Mouse (Mus musculus): ENCODE measurements around the gene Cpt2. TPM values are rescaled to one million over a fixed set of nuclear protein-coding genes. Genes with fewer than 3 reads are reported as not detected.
A peak's percentile ranks its signal among the peaks of the same experiment; 100 is the strongest.

Gene Cpt2
- total RNA-seq (2014; fragmentation: Nextera tagmentation) (48.6 and 51.8 TPM in 2 replicates), total RNA-seq (2017) (25.6 and 44.4 TPM in 2 replicates)

DNA sequence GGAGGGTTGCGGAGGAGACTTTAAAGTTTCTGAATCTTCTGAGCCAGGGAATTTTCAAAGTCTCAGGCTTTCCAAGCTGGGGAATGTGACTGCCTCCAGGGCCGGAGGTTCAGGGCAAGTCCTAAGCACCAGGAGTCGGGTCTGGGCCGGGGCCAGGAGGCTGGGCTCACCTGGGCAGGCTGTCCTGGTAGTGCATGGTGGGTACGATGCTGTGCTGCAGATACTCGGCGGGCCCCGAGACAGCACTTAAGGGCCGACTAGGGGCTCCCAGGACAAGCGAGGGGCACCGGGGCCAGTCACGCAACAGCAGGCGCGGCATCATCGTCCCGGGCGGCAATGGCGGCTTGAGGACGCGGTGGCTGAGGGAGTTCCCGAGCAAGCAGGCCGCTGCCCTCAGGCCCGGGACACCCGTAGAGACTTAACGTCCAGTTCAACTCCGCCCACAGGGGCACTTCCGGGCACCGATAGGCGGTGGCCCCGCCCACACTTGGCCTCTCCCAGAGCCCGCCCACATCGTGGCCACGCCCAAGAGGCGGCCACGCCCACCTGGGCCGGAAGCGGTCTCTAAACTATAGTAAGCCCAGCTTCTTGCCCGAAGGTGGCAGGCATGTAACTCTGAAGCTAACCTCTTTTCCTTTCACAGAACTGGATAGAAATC lies at the start of gene Cpt2:
Gene Cpt2 (minus strand): TSS at position 466 of the 658 bp plus-strand sequence.
- ATAC-seq (replicated peaks; ENCODE audit: low FRiP score, low TSS enrichment, poor library complexity, severe bottlenecking), result peak; percentile 92

DNA sequence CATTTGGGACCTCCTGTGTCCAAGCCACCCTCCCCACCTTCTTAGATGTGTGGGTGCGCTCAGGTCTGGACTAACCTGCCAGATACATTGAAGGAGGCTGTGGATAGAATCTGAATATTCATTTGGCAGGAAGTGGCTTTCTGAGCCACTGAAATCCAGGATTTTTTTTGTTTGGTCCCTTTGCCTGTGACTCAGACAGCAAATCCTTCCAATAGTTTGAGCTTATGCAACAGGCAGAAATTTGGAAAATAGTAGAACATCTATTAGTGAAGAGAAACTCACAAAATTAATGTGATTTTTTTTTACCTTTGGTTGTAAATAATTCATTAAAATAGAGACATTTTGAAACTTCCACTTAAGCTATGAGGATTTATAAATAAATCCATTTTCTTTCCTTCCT lies 47.8 kb upstream of the Cpt2 start:
- ATAC-seq (replicated peaks; ENCODE audit: low FRiP score, low TSS enrichment, poor library complexity, severe bottlenecking), result no peak

GRCm38 (mm10) chr4:107969781-107970180 lies 46.4 kb upstream of the Cpt2 start:
- no peak for ATAC-seq (replicated peaks; ENCODE audit: low FRiP score, low TSS enrichment, poor library complexity, severe bottlenecking)

GRCm38 (mm10) chr4:107967966-107968682 lies 44.7 kb upstream of the Cpt2 start, which contains the start of gene Slc1a7:
Gene Slc1a7, plus strand, starts transcription at chr4:107968332.
- ATAC-seq (replicated peaks; ENCODE audit: low FRiP score, low TSS enrichment, poor library complexity, severe bottlenecking), result no peak

GRCm38 (mm10) chr4:107966416-107967109 lies 43.2 kb upstream of the Cpt2 start:
- ATAC-seq (replicated peaks; ENCODE audit: low FRiP score, low TSS enrichment, poor library complexity, severe bottlenecking), result no peak

DNA sequence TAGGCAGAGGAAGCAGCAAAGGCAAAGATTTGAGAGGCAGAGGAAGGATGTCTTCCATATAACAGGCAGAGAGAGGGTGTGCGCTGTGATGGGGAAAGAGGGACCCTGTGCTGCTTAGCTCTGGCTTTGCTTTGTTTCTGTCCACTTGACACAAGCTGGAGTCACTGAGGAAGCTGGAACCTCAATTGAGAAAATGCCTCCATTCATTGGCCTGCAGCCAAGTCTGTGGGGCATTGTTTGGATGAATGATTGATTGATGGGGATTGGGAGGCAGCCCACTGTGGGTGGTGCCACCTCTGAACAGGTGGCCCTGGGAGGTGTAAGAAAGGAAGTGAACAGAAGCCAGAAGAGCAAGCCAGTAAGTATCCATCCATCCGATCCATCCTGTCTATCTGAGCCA lies 39.4 kb upstream of the Cpt2 start:
- ATAC-seq (replicated peaks; ENCODE audit: low FRiP score, low TSS enrichment, poor library complexity, severe bottlenecking), result no peak

- ATAC-seq (replicated peaks; ENCODE audit: low FRiP score, low TSS enrichment, poor library complexity, severe bottlenecking), result peak; percentile 69
Observed at GRCm38 (mm10) chr4:107962044-107962732, 38.8 kb upstream of the Cpt2 start.

GRCm38 (mm10) chr4:107958487-107958886 lies 35.1 kb upstream of the Cpt2 start:
- ATAC-seq (replicated peaks; ENCODE audit: low FRiP score, low TSS enrichment, poor library complexity, severe bottlenecking), result no peak

DNA sequence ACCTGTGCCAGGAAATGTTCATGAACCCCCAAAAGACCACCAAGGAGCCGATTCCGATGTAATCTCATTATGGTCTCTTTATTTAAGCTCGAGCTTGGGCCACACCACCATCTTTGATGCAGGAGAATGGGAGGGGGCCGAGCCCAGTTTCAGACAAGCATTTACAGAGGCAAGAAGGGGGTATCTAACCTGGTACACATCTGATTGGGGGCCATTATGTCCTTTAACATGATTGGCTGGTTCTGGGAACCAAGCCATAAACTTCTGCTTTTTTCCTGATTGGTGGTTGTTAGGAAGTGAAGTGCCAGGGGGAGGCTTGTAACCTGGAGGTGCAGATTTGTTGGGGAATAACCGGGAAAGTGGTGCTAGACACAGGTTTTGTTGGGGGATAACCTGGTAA lies 32.3 kb upstream of the Cpt2 start:
- no peak for ATAC-seq (replicated peaks; ENCODE audit: low FRiP score, low TSS enrichment, poor library complexity, severe bottlenecking)

GRCm38 (mm10) chr4:107952845-107953244 lies 29.4 kb upstream of the Cpt2 start:
- ATAC-seq (replicated peaks; ENCODE audit: low FRiP score, low TSS enrichment, poor library complexity, severe bottlenecking), result no peak

DNA sequence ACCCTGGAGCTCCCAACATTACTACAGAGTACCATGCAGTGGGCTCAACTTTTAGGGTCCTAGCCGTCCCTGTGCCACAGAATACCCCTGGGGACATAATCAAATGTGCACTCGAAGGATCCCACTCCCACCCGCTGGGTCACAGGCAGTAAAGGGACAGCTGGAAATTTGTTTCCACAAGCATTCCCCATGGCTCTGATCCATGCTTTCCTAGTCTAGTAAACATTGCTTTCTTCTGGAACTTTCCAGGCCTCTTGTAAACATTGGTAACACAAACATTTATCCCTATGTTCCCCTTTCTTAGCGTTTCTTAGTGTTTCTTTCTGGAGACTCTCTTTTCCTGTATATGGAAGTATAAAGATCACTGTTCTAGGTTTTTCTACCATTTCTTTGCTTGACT lies 26.5 kb upstream of the Cpt2 start:
- no peak for ATAC-seq (replicated peaks; ENCODE audit: low FRiP score, low TSS enrichment, poor library complexity, severe bottlenecking)

- 0 out of 2 replicates have a peak, but pooled peaks have one; percentile 37 for ATAC-seq (replicated peaks; ENCODE audit: low FRiP score, low TSS enrichment, poor library complexity, severe bottlenecking)
Observed at GRCm38 (mm10) chr4:107944141-107944540, 20.7 kb upstream of the Cpt2 start.

DNA sequence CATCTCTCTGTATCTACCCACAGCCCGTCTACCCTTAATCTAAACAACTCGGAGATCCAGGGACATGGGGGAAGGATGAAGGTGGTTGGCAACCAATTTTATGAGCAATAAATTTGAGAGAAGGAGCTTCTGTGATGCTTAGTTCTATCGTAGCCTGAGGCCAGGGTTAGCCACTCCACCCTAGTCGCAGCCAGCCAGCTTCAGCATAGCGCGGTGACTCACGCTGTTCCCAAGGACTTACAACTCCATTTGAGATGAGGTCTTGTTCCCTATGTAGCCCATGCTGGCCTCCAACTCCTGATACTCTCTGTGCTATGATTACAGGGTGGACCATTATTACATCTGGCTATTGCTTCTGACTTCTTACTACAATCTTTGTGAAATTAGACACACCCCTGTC lies 19.3 kb upstream of the Cpt2 start:
- no peak for ATAC-seq (replicated peaks; ENCODE audit: low FRiP score, low TSS enrichment, poor library complexity, severe bottlenecking)

DNA sequence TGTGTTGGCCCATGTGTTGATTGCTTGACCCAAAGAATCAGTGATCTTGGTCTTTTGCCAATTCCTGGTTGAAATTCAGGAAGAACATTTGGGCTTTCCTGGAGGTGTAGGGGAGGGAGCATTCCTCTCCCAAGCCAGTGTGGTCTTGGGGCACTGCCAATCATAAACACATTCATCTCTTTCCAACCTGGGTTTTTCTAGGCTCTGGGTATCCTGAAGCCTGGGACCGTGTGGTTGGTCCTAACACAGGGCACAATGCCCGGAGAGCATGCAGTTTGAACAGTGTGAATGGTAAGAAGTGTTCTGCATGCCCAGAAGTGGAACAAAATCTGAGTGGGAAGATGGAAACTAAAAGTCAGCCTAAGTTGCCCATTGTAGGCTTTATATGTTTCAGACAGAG lies 14.7 kb upstream of the Cpt2 start:
- no peak for ATAC-seq (replicated peaks; ENCODE audit: low FRiP score, low TSS enrichment, poor library complexity, severe bottlenecking)

- ATAC-seq (replicated peaks; ENCODE audit: low FRiP score, low TSS enrichment, poor library complexity, severe bottlenecking), result 0 out of 2 replicates have a peak, but pooled peaks have one; percentile 61
Observed at GRCm38 (mm10) chr4:107937338-107937737, 13.9 kb upstream of the Cpt2 start.

- ATAC-seq (replicated peaks; ENCODE audit: low FRiP score, low TSS enrichment, poor library complexity, severe bottlenecking), result no peak
Observed at GRCm38 (mm10) chr4:107935254-107935653, 11.8 kb upstream of the Cpt2 start.

DNA sequence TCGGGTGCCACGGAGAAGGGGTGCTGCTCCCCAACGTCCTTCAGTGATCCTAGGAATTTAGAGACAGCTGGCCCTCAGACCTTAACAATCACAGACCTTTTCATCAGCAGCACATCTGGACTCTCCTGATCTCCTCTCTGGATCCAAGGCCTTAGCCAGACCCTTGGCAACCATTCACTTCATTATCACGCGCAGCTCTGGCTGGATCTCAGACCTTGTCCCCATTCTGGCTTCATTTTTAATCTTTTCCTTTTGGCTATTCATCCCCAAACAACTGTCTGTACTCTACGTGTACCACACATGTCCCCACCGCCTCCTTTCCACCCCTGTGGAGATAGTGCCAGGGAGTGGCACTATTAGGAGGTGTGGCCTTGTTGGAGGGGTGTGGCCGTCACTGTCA lies 9.8 kb upstream of the Cpt2 start:
- no peak for ATAC-seq (replicated peaks; ENCODE audit: low FRiP score, low TSS enrichment, poor library complexity, severe bottlenecking)

DNA sequence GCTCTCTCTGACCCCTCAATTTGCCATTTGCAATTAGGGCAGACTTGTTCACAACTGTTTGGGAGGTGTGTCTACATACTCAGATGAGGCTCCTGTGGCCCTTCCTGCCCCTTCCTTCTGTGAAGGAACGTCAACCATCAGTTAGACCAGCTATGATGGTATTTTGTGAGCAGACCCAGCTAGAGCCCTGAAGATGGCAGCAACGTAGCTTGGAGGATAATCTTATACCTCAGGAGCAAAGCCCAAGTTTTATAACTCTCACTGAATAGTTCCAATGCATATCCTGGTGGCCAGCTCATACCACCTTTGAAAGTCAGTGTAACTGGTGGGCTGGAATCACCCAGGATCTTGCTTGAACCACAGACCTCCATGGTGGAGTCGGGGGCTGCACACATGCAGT lies 8.0 kb upstream of the Cpt2 start:
- no peak for ATAC-seq (replicated peaks; ENCODE audit: low FRiP score, low TSS enrichment, poor library complexity, severe bottlenecking)

GRCm38 (mm10) chr4:107928726-107929125 lies 5.3 kb upstream of the Cpt2 start:
- ATAC-seq (replicated peaks; ENCODE audit: low FRiP score, low TSS enrichment, poor library complexity, severe bottlenecking), result no peak

GRCm38 (mm10) chr4:107928269-107928668 lies 4.9 kb upstream of the Cpt2 start:
- ATAC-seq (replicated peaks; ENCODE audit: low FRiP score, low TSS enrichment, poor library complexity, severe bottlenecking), result peak; percentile 19; the same call in 1 of the 2 replicates

Measured in megakaryocyte-erythroid progenitor cell, adult 5-6 weeks (primary cell).